Mouse (Mus musculus): ENCODE data around the gene Gpr132. TPM values are rescaled to one million over a fixed set of nuclear protein-coding genes. Genes with fewer than 3 reads are reported as not detected.

Gpr132 gene
- polyA plus RNA-seq, 1 experiment, result 1.2 TPM

GRCm38 (mm10) chr12:112879731-112880130 is 11.7 kb upstream of the Gpr132 start:
- Histone ChIP-seq H3K27me3 (replicated peaks) (peaks cover 73% of the 10 kb centered on the region), H3K36me3 (replicated peaks; ENCODE audit: low read length) (no peaks in the 10 kb centered on the region), H3K9me3 (no peaks in the 10 kb centered on the region), H3K4me3 (replicated peaks) (no peak overlapping the region), H3K4me1 (peaks cover 59% of the 10 kb centered on the region)
- TF ChIP-seq GATA1 (IDR thresholded peaks at IDR 0.05; ENCODE audit: borderline replicate concordance, low read length) (no peak), FLI1 (IDR thresholded peaks at IDR 0.05; ENCODE audit: low read length) (no peak)

- peaks cover 87% of the 10 kb centered on the region for H3K27me3 ChIP-seq (replicated peaks)
- H3K4me1 ChIP-seq, result peaks cover 77% of the 10 kb centered on the region
- H3K36me3 ChIP-seq (replicated peaks; ENCODE audit: low read length), result no peaks in the 10 kb centered on the region
- no peaks in the 10 kb centered on the region for H3K9me3 ChIP-seq
- peak overlapping the region; percentile 81 for H3K4me3 ChIP-seq (replicated peaks)
- no peak for TF ChIP-seq FLI1 (IDR thresholded peaks at IDR 0.05; ENCODE audit: low read length)
- no peak for TF ChIP-seq GATA1 (IDR thresholded peaks at IDR 0.05; ENCODE audit: borderline replicate concordance, low read length)
These were observed 9.6 kb upstream of the Gpr132 start for GRCm38 (mm10) chr12:112877607-112878020.

GRCm38 (mm10) chr12:112877073-112877576 is 9.1 kb upstream of the Gpr132 start:
- TF ChIP-seq FLI1 (IDR thresholded peaks at IDR 0.05; ENCODE audit: low read length), result no peak
- TF ChIP-seq GATA1 (IDR thresholded peaks at IDR 0.05; ENCODE audit: borderline replicate concordance, low read length), result no peak
- no peaks in the 10 kb centered on the region for H3K36me3 ChIP-seq (replicated peaks; ENCODE audit: low read length)

GRCm38 (mm10) chr12:112876332-112877072 is 8.5 kb upstream of the Gpr132 start:
- H3K27me3 ChIP-seq (replicated peaks), result peaks cover 89% of the 10 kb centered on the region
- no peaks in the 10 kb centered on the region for H3K36me3 ChIP-seq (replicated peaks; ENCODE audit: low read length)
- peaks cover 80% of the 10 kb centered on the region for H3K4me1 ChIP-seq
- no peaks in the 10 kb centered on the region for H3K9me3 ChIP-seq
- peak overlapping the region; percentile 83 for H3K4me3 ChIP-seq (replicated peaks)
- TF ChIP-seq FLI1 (IDR thresholded peaks at IDR 0.05; ENCODE audit: low read length) (no peak), GATA1 (IDR thresholded peaks at IDR 0.05; ENCODE audit: borderline replicate concordance, low read length) (no peak)

More at GRCm38 (mm10) chr12:112877073-112877576, 9.1 kb upstream of the Gpr132 start:
- H3K27me3 ChIP-seq (replicated peaks), result peaks cover 88% of the 10 kb centered on the region
- H3K4me3 ChIP-seq (replicated peaks), result peak overlapping the region; percentile 83
- no peaks in the 10 kb centered on the region for H3K9me3 ChIP-seq
- H3K4me1 ChIP-seq, result peaks cover 77% of the 10 kb centered on the region

GRCm38 (mm10) chr12:112875225-112876013 is 7.4 kb upstream of the Gpr132 start:
- TF ChIP-seq GATA1 (IDR thresholded peaks at IDR 0.05; ENCODE audit: borderline replicate concordance, low read length) (0 out of 3 replicates have a peak, but pooled peaks have one; percentile 45), FLI1 (IDR thresholded peaks at IDR 0.05; ENCODE audit: low read length) (no peak)
- Histone ChIP-seq H3K27me3 (replicated peaks) (peaks cover 85% of the 10 kb centered on the region), H3K4me1 (peaks cover 82% of the 10 kb centered on the region), H3K4me3 (replicated peaks) (peak overlapping the region; percentile 83), H3K9me3 (no peaks in the 10 kb centered on the region), H3K36me3 (replicated peaks; ENCODE audit: low read length) (no peaks in the 10 kb centered on the region)

- Histone ChIP-seq H3K27me3 (replicated peaks) (peaks cover 81% of the 10 kb centered on the region), H3K9me3 (no peaks in the 10 kb centered on the region), H3K4me1 (peaks cover 82% of the 10 kb centered on the region), H3K4me3 (replicated peaks) (no peak overlapping the region), H3K36me3 (replicated peaks; ENCODE audit: low read length) (no peaks in the 10 kb centered on the region)
- TF ChIP-seq FLI1 (IDR thresholded peaks at IDR 0.05; ENCODE audit: low read length) (no peak), GATA1 (IDR thresholded peaks at IDR 0.05; ENCODE audit: borderline replicate concordance, low read length) (no peak)
These were observed 6.2 kb upstream of the Gpr132 start for GRCm38 (mm10) chr12:112874199-112874598.

- no peak for TF ChIP-seq FLI1 (IDR thresholded peaks at IDR 0.05; ENCODE audit: low read length)
- no peak for TF ChIP-seq GATA1 (IDR thresholded peaks at IDR 0.05; ENCODE audit: borderline replicate concordance, low read length)
- H3K4me1 ChIP-seq, result peaks cover 81% of the 10 kb centered on the region
- H3K4me3 ChIP-seq (replicated peaks), result peak overlapping the region; percentile 67
- H3K36me3 ChIP-seq (replicated peaks; ENCODE audit: low read length), result no peaks in the 10 kb centered on the region
- H3K27me3 ChIP-seq (replicated peaks), result peaks cover 79% of the 10 kb centered on the region
- H3K9me3 ChIP-seq, result no peaks in the 10 kb centered on the region
These were observed 5.6 kb upstream of the Gpr132 start for GRCm38 (mm10) chr12:112873452-112874190.

- no peak for TF ChIP-seq FLI1 (IDR thresholded peaks at IDR 0.05; ENCODE audit: low read length)
- no peak for TF ChIP-seq GATA1 (IDR thresholded peaks at IDR 0.05; ENCODE audit: borderline replicate concordance, low read length)
- Histone ChIP-seq H3K27me3 (replicated peaks) (peaks cover 79% of the 10 kb centered on the region), H3K9me3 (no peaks in the 10 kb centered on the region), H3K4me3 (replicated peaks) (peak overlapping the region; percentile 51), H3K36me3 (replicated peaks; ENCODE audit: low read length) (no peaks in the 10 kb centered on the region), H3K4me1 (peaks cover 81% of the 10 kb centered on the region)
These were observed 5.0 kb upstream of the Gpr132 start for GRCm38 (mm10) chr12:112872991-112873390.

- peaks cover 65% of the 10 kb centered on the region for H3K4me1 ChIP-seq
- no peaks in the 10 kb centered on the region for H3K36me3 ChIP-seq (replicated peaks; ENCODE audit: low read length)
- H3K4me3 ChIP-seq (replicated peaks), result no peak overlapping the region
- peaks cover 71% of the 10 kb centered on the region for H3K27me3 ChIP-seq (replicated peaks)
- TF ChIP-seq FLI1 (IDR thresholded peaks at IDR 0.05; ENCODE audit: low read length), result no peak
- TF ChIP-seq GATA1 (IDR thresholded peaks at IDR 0.05; ENCODE audit: borderline replicate concordance, low read length), result no peak
- H3K9me3 ChIP-seq, result no peaks in the 10 kb centered on the region
These were observed 3.2 kb upstream of the Gpr132 start for GRCm38 (mm10) chr12:112871272-112871671.
